Comparison of ENCODE assay signal across 8 mouse cellular contexts in the genomic region with DNA sequence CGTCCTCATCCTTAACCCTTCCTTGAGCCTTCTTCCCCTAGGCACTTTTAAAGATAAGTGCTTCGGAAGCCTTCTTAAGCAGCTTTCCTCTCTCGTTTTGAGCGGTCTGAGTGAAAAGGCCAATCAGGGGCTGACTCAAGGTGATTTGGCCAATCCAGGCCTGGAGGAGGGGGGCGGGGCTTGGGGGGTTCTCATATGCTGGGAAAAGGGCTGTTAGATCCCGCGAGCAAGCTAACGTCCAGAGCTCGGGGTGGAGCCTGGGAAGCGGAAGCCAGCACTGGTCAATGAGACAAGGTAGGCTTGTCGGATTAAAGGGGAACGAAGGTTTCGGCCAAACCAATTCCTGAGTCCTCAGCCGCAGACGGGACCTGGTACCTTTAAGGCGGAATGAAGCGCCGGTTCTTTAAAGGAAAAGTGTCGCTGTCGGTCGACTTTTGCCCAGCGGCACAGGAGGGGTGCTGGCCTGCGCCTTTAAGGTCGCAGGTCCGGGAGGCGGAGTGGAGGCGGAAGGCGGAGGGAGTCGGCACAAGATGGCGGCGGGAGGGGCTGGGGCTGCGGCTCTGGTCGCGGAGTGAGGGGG. TPM values are rescaled to one million over a fixed set of nuclear protein-coding genes. Genes with fewer than 3 reads are reported as not detected.
DNase-seq lines count a peak whose midpoint lies in the region; ATAC-seq and TF ChIP-seq lines count a peak whose summit lies in the region.

A gene (plus strand): TSS at position 229 of the 580 bp plus-strand sequence.
A gene (plus strand): TSS at position 234 of the 580 bp plus-strand sequence.

- H3K36me3 ChIP-seq in hindbrain, embryonic 10.5 days: peaks cover 65% of the 10 kb centered on the region
- peaks cover 26% of the 10 kb centered on the region; the same call in 1 of the 2 replicates for H3K36me3 ChIP-seq in lung, postnatal 0 days (ENCODE audit: insufficient read depth, low read length)

- H3K9ac ChIP-seq in lung, postnatal 0 days (replicated peaks; ENCODE audit: low read depth): peak within 1 kb of the TSS; percentile 44; the same call in 1 of the 2 replicates

- no peak for TF ChIP-seq CTCF in lung, postnatal 0 days (IDR thresholded peaks at IDR 0.05)

- H3K9me3 ChIP-seq in hindbrain, embryonic 10.5 days: 0 out of 2 replicates have a peak, but pooled peaks cover 2% of the 10 kb centered on the region
- no peaks in the 10 kb centered on the region for H3K9me3 ChIP-seq in lung, postnatal 0 days (ENCODE audit: low read length)

- peak within 1 kb of the TSS; percentile 79 for H3K4me3 ChIP-seq in hindbrain, embryonic 10.5 days
- H3K4me3 ChIP-seq in lung, postnatal 0 days (ENCODE audit: low read depth, low read length): peak within 1 kb of the TSS; percentile 63

- under 1% methylated on average over 34 of the region's 34 CpGs for WGBS in hindbrain, embryonic 10.5 days
- under 1% methylated on average over 32 of the region's 34 CpGs for whole genome bisulfite sequencing in lung, postnatal 0 days

- peak; percentile 82 for ATAC-seq in frontal cortex, adult (ENCODE audit: low TSS enrichment)
- ATAC-seq in lung, postnatal 0 days: peak; percentile 91

- 0 out of 2 replicates have a peak, but pooled peaks cover 17% of the 10 kb centered on the region for H3K27me3 ChIP-seq in hindbrain, embryonic 10.5 days (ENCODE audit: insufficient read depth, poor library complexity, severe bottlenecking)
- H3K27me3 ChIP-seq in lung, postnatal 0 days (replicated peaks; ENCODE audit: insufficient read depth, low read length): no peaks in the 10 kb centered on the region

- H3K27ac ChIP-seq in hindbrain, embryonic 10.5 days: peak within 1 kb of the TSS; percentile 96
- peak within 1 kb of the TSS; percentile 81 for H3K27ac ChIP-seq in lung, postnatal 0 days (ENCODE audit: low read length)

- TF ChIP-seq EP300 in lung, postnatal 0 days (IDR thresholded peaks at IDR 0.05): peak; percentile 75

- DNase-seq in MN1 (ENCODE audit: low spot score): peak; percentile 99
- peak; percentile 99 for DNase-seq in cerebellum, adult 9-10 months
- peak; percentile 98 for DNase-seq in hindbrain, embryonic 10.5 days (ENCODE audit: low spot score)
- DNase-seq in layer of hippocampus, adult 9-11 months: peak; percentile 97
- DNase-seq in lung, postnatal 0 days (ENCODE audit: low spot score): peak; percentile 100
- DNase-seq in ovary, postnatal 14 days (ENCODE audit: low spot score): peak; percentile 87
- peak; percentile 95 for DNase-seq in thymus, postnatal 14 days

- H3K4me1 ChIP-seq in hindbrain, embryonic 10.5 days (replicated peaks): peaks cover 70% of the 10 kb centered on the region
- H3K4me1 ChIP-seq in lung, postnatal 0 days (ENCODE audit: insufficient read depth, low read depth, low read length): peaks cover 5% of the 10 kb centered on the region; the same call in 1 of the 2 replicates

- peak within 1 kb of the TSS; percentile 65 for H3K4me2 ChIP-seq in lung, postnatal 0 days (replicated peaks; ENCODE audit: low read depth, low read length)

RNA-seq across cellular contexts. Expression of the first gene that starts in this region (rescaled TPM):
- polyA plus RNA-seq in hindbrain, embryonic 10.5 days (2016; fragmentation: Nextera tagmentation; extraction: Ambion mirVana): 14.5 and 17.2 TPM in 2 replicates
- polyA plus RNA-seq in lung, postnatal 0 days (2015; fragmentation: Nextera tagmentation; extraction: Ambion mirVana): 102 and 113 TPM in 2 replicates

RNA-seq across cellular contexts. Expression of the second gene that starts in this region (rescaled TPM):
- polyA plus RNA-seq in hindbrain, embryonic 10.5 days (2016; fragmentation: Nextera tagmentation; extraction: Ambion mirVana): 23.0 and 24.0 TPM in 2 replicates
- 16.6 and 17.0 TPM in 2 replicates for polyA plus RNA-seq in lung, postnatal 0 days (2015; fragmentation: Nextera tagmentation; extraction: Ambion mirVana)

Comparison
In these comparisons a context has a peak if more than half of its experiments do, and no peak if none do; other contexts are left out.
1. Peak in every context shown above with its lines: DNase-seq, ATAC-seq, H3K4me3 ChIP-seq and H3K27ac ChIP-seq.